Mouse (Mus musculus): ENCODE results near the gene Atxn7l1. TPM values are rescaled to one million over a fixed set of nuclear protein-coding genes. Genes with fewer than 3 reads are reported as not detected.

Atxn7l1 gene
- total RNA-seq, 1 experiment from 2014 or later = 53.1 TPM

- ATAC-seq (replicated peaks; ENCODE audit: insufficient number of reproducible peaks, low FRiP score, low TSS enrichment, poor library complexity, severe bottlenecking) = no peak
Measured at GRCm38 (mm10) chr12:33251399-33251798, 103.9 kb downstream of the Atxn7l1 start.

GRCm38 (mm10) chr12:33252621-33253020 is 105.1 kb downstream of the Atxn7l1 start:
- ATAC-seq (replicated peaks; ENCODE audit: insufficient number of reproducible peaks, low FRiP score, low TSS enrichment, poor library complexity, severe bottlenecking) = no peak

- ATAC-seq (replicated peaks; ENCODE audit: insufficient number of reproducible peaks, low FRiP score, low TSS enrichment, poor library complexity, severe bottlenecking) = no peak
Measured at GRCm38 (mm10) chr12:33253206-33253605, 105.7 kb downstream of the Atxn7l1 start.

GRCm38 (mm10) chr12:33255256-33255655 is 107.8 kb downstream of the Atxn7l1 start:
- ATAC-seq (replicated peaks; ENCODE audit: insufficient number of reproducible peaks, low FRiP score, low TSS enrichment, poor library complexity, severe bottlenecking) = no peak

- no peak for ATAC-seq (replicated peaks; ENCODE audit: insufficient number of reproducible peaks, low FRiP score, low TSS enrichment, poor library complexity, severe bottlenecking)
Measured at GRCm38 (mm10) chr12:33256426-33256825, 108.9 kb downstream of the Atxn7l1 start.

- ATAC-seq (replicated peaks; ENCODE audit: insufficient number of reproducible peaks, low FRiP score, low TSS enrichment, poor library complexity, severe bottlenecking) = no peak
Measured at GRCm38 (mm10) chr12:33258995-33259529, 111.6 kb downstream of the Atxn7l1 start.

GRCm38 (mm10) chr12:33260575-33260974 is 113.1 kb downstream of the Atxn7l1 start:
- ATAC-seq (replicated peaks; ENCODE audit: insufficient number of reproducible peaks, low FRiP score, low TSS enrichment, poor library complexity, severe bottlenecking) = no peak

- ATAC-seq (replicated peaks; ENCODE audit: insufficient number of reproducible peaks, low FRiP score, low TSS enrichment, poor library complexity, severe bottlenecking) = no peak
Measured at GRCm38 (mm10) chr12:33265877-33266276, 118.4 kb downstream of the Atxn7l1 start.

- no peak for ATAC-seq (replicated peaks; ENCODE audit: insufficient number of reproducible peaks, low FRiP score, low TSS enrichment, poor library complexity, severe bottlenecking)
Measured at GRCm38 (mm10) chr12:33267965-33268364, 120.5 kb downstream of the Atxn7l1 start.

- ATAC-seq (replicated peaks; ENCODE audit: insufficient number of reproducible peaks, low FRiP score, low TSS enrichment, poor library complexity, severe bottlenecking) = no peak; the same call in 1 of the 2 replicates
Measured at GRCm38 (mm10) chr12:33269743-33270142, 122.2 kb downstream of the Atxn7l1 start.

GRCm38 (mm10) chr12:33271865-33272264 is 124.4 kb downstream of the Atxn7l1 start:
- no peak for ATAC-seq (replicated peaks; ENCODE audit: insufficient number of reproducible peaks, low FRiP score, low TSS enrichment, poor library complexity, severe bottlenecking)

- no peak for ATAC-seq (replicated peaks; ENCODE audit: insufficient number of reproducible peaks, low FRiP score, low TSS enrichment, poor library complexity, severe bottlenecking)
Measured at GRCm38 (mm10) chr12:33272441-33272840, 124.9 kb downstream of the Atxn7l1 start.

- ATAC-seq (replicated peaks; ENCODE audit: insufficient number of reproducible peaks, low FRiP score, low TSS enrichment, poor library complexity, severe bottlenecking) = no peak
Measured at GRCm38 (mm10) chr12:33273147-33273546, 125.7 kb downstream of the Atxn7l1 start.

GRCm38 (mm10) chr12:33273668-33274067 is 126.2 kb downstream of the Atxn7l1 start:
- ATAC-seq (replicated peaks; ENCODE audit: insufficient number of reproducible peaks, low FRiP score, low TSS enrichment, poor library complexity, severe bottlenecking) = no peak

GRCm38 (mm10) chr12:33276028-33276427 is 128.5 kb downstream of the Atxn7l1 start:
- ATAC-seq (replicated peaks; ENCODE audit: insufficient number of reproducible peaks, low FRiP score, low TSS enrichment, poor library complexity, severe bottlenecking) = no peak

- no peak for ATAC-seq (replicated peaks; ENCODE audit: insufficient number of reproducible peaks, low FRiP score, low TSS enrichment, poor library complexity, severe bottlenecking)
Measured at GRCm38 (mm10) chr12:33277427-33277826, 129.9 kb downstream of the Atxn7l1 start.

- ATAC-seq (replicated peaks; ENCODE audit: insufficient number of reproducible peaks, low FRiP score, low TSS enrichment, poor library complexity, severe bottlenecking) = no peak
Measured at GRCm38 (mm10) chr12:33279159-33279558, 131.7 kb downstream of the Atxn7l1 start.

- peak; percentile 63; the same call in 1 of the 2 replicates for ATAC-seq (replicated peaks; ENCODE audit: insufficient number of reproducible peaks, low FRiP score, low TSS enrichment, poor library complexity, severe bottlenecking)
Measured at GRCm38 (mm10) chr12:33280805-33281204, 133.3 kb downstream of the Atxn7l1 start.

GRCm38 (mm10) chr12:33284344-33284936 is 136.9 kb downstream of the Atxn7l1 start:
- no peak for ATAC-seq (replicated peaks; ENCODE audit: insufficient number of reproducible peaks, low FRiP score, low TSS enrichment, poor library complexity, severe bottlenecking)

- ATAC-seq (replicated peaks; ENCODE audit: insufficient number of reproducible peaks, low FRiP score, low TSS enrichment, poor library complexity, severe bottlenecking) = no peak
Measured at GRCm38 (mm10) chr12:33285354-33285753, 137.9 kb downstream of the Atxn7l1 start.
